Comparison of ENCODE assay signal across 1 mouse cellular context in the genomic region with DNA sequence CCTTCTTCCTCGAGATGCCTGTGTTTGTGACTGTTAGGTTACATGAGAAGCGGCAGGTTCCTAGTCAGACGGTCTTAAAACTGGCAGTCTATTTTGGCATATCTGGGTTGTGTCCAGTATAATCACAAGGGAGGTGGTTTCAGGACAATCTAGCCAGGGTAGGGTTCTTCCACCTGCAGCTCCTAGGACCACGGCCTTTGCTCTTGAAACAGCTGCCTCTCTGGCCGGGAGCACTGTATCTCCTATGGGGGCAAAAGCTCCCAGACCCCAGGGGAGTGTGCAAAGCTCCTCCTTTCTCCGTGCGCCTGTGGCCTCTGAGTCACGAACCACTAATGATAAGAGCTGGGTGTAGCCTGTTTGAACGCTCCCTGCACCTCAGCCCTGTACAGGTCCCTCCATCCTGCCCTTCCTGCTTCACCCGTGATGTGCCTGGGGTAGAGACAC.
TF ChIP-seq lines count a peak whose summit lies in the region.

No protein-coding gene starts in this region.

TF ChIP-seq in MEL, 35 proteins besides CTCF, POLR2A, EP300 and RAD21 (continued from another document):
- TF ChIP-seq CHD1 (IDR thresholded peaks at IDR 0.05; ENCODE audit: low read depth, low read length) (no peak), ZMIZ1 (IDR thresholded peaks at IDR 0.05; ENCODE audit: low read depth, low read length) (no peak), NELFE (IDR thresholded peaks at IDR 0.05; ENCODE audit: low read depth, low read length) (no peak), SIN3A (IDR thresholded peaks at IDR 0.05; ENCODE audit: low read length) (no peak), JUND (IDR thresholded peaks at IDR 0.05; ENCODE audit: low read depth, low read length) (peak; percentile 73; the same call in 1 of the 2 replicates), CHD2 (IDR thresholded peaks at IDR 0.05; ENCODE audit: low read length) (no peak), MAZ (IDR thresholded peaks at IDR 0.05; ENCODE audit: low read depth, low read length) (0 out of 2 replicates have a peak, but pooled peaks have one; percentile 25), MAX (IDR thresholded peaks at IDR 0.05; ENCODE audit: low read length) (peak; percentile 17; the same call in 1 of the 2 replicates), ETS1 (IDR thresholded peaks at IDR 0.05; ENCODE audit: low read depth, low read length) (no peak), GATA1 (IDR thresholded peaks at IDR 0.05; ENCODE audit: low read depth, low read length) (peak; percentile 83), POLR2AphosphoS2 (IDR thresholded peaks at IDR 0.05; ENCODE audit: low read length) (no peak), ZC3H11A (IDR thresholded peaks at IDR 0.05; ENCODE audit: low read depth, low read length) (no peak), MYB (IDR thresholded peaks at IDR 0.05; ENCODE audit: low read depth, low read length) (no peak), HCFC1 (IDR thresholded peaks at IDR 0.05; ENCODE audit: low read depth, low read length) (0 out of 2 replicates have a peak, but pooled peaks have one; percentile 12), UBTF (IDR thresholded peaks at IDR 0.05; ENCODE audit: borderline replicate concordance, insufficient read depth, low read depth, low read length) (no peak), ZNF384 (IDR thresholded peaks at IDR 0.05; ENCODE audit: low read depth, low read length) (no peak), USF1 (IDR thresholded peaks at IDR 0.05; ENCODE audit: low read depth, low read length) (no peak), KAT2A (conservative IDR thresholded peaks at IDR 0.05; ENCODE audit: low read depth, low read length) (no peak), TAL1 (IDR thresholded peaks at IDR 0.05; ENCODE audit: low read length) (no peak), GABPA (IDR thresholded peaks at IDR 0.05; ENCODE audit: low read depth, low read length) (no peak)
